Mouse (Mus musculus): Measurements from ENCODE around the gene Spon1. TPM values are rescaled to one million over a fixed set of nuclear protein-coding genes. Genes with fewer than 3 reads are reported as not detected.

Gene Spon1
- polyA plus RNA-seq, 1 experiment from 2014 or later: 3.2 TPM

DNA sequence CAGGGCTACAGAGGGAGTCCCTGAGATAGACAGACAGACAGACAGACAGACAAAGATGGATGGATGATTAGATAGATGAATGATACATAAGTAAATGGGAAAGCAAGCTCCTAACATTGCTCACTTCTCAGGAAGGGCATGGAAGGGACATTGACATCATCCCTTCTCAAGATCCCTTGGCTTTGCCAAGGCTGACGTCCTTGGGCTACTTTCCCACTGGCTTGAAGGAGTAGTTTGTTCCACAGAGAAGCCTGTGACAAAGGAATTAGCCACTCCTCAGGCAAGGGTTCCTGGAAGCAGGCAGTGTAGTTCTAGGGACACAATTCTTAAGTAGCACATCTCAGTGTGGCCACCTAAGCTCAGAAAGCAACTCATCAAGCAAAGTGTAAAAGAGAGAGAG, 296.7 kb downstream of the Spon1 start:
- 65% methylated on average over 1 of the region's 1 CpGs for WGBS
- H3K9me3 ChIP-seq (ENCODE audit: control insufficient read depth): no peaks in the 10 kb centered on the region
- H3K27me3 ChIP-seq (replicated peaks; ENCODE audit: control insufficient read depth, insufficient read depth, low read length): no peaks in the 10 kb centered on the region
- H3K27ac ChIP-seq (ENCODE audit: low read depth, low read length): no peak overlapping the region
- ATAC-seq: no peak
- H3K4me2 ChIP-seq (replicated peaks; ENCODE audit: low read depth): no peak overlapping the region
- no peak overlapping the region for H3K4me3 ChIP-seq (ENCODE audit: low read depth, low read length)
- H3K4me1 ChIP-seq (replicated peaks; ENCODE audit: control insufficient read depth, insufficient read depth, low read length): peaks cover 2% of the 10 kb centered on the region; the same call in 1 of the 2 replicates
- H3K9ac ChIP-seq (ENCODE audit: low read depth, low read length): no peak overlapping the region
- H3K36me3 ChIP-seq (ENCODE audit: control insufficient read depth, insufficient read depth): no peaks in the 10 kb centered on the region; the same call in 1 of the 2 replicates
- no peak for TF ChIP-seq CTCF (IDR thresholded peaks at IDR 0.05; ENCODE audit: low read depth)

GRCm38 (mm10) chr7:114063534-114063933, 297.7 kb downstream of the Spon1 start:
- H3K4me3 ChIP-seq (ENCODE audit: low read depth, low read length): no peak overlapping the region
- H3K36me3 ChIP-seq (ENCODE audit: control insufficient read depth, insufficient read depth): no peaks in the 10 kb centered on the region
- 47% methylated on average over 8 of the region's 8 CpGs for WGBS
- no peaks in the 10 kb centered on the region for H3K27me3 ChIP-seq (replicated peaks; ENCODE audit: control insufficient read depth, insufficient read depth, low read length)
- no peak for ATAC-seq
- H3K9ac ChIP-seq (ENCODE audit: low read depth, low read length): no peak overlapping the region
- H3K27ac ChIP-seq (ENCODE audit: low read depth, low read length): no peak overlapping the region
- H3K4me2 ChIP-seq (replicated peaks; ENCODE audit: low read depth): no peak overlapping the region
- peaks cover 2% of the 10 kb centered on the region; the same call in 1 of the 2 replicates for H3K4me1 ChIP-seq (replicated peaks; ENCODE audit: control insufficient read depth, insufficient read depth, low read length)
- H3K9me3 ChIP-seq (ENCODE audit: control insufficient read depth): no peaks in the 10 kb centered on the region
- no peak for TF ChIP-seq CTCF (IDR thresholded peaks at IDR 0.05; ENCODE audit: low read depth)

DNA sequence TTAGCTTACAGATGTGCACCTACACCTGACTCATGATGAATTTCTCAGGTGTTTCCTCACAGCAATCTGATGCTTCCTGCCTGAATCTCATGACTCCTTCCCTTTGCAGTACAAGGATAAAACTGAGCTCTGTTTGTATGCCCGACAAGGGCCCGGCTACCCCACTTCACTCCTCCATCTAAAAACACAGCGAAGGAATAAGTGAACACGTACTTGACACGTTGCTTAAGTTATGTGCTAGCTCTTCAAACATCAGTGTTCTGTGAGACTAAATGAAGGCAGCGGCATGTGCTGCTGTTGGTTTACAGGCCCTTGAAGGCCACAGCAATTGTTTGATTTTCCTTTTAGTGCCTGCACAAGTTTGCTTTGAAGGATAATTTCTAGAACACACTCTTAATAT, 298.2 kb downstream of the Spon1 start:
- H3K9ac ChIP-seq (ENCODE audit: low read depth, low read length): no peak overlapping the region
- H3K9me3 ChIP-seq (ENCODE audit: control insufficient read depth): no peaks in the 10 kb centered on the region
- H3K27me3 ChIP-seq (replicated peaks; ENCODE audit: control insufficient read depth, insufficient read depth, low read length): no peaks in the 10 kb centered on the region
- 66% methylated on average over 6 of the region's 6 CpGs for WGBS
- peaks cover 2% of the 10 kb centered on the region; the same call in 1 of the 2 replicates for H3K4me1 ChIP-seq (replicated peaks; ENCODE audit: control insufficient read depth, insufficient read depth, low read length)
- no peaks in the 10 kb centered on the region for H3K36me3 ChIP-seq (ENCODE audit: control insufficient read depth, insufficient read depth)
- no peak for ATAC-seq
- no peak overlapping the region for H3K4me3 ChIP-seq (ENCODE audit: low read depth, low read length)
- no peak overlapping the region for H3K27ac ChIP-seq (ENCODE audit: low read depth, low read length)
- H3K4me2 ChIP-seq (replicated peaks; ENCODE audit: low read depth): no peak overlapping the region
- TF ChIP-seq CTCF (IDR thresholded peaks at IDR 0.05; ENCODE audit: low read depth): no peak

DNA sequence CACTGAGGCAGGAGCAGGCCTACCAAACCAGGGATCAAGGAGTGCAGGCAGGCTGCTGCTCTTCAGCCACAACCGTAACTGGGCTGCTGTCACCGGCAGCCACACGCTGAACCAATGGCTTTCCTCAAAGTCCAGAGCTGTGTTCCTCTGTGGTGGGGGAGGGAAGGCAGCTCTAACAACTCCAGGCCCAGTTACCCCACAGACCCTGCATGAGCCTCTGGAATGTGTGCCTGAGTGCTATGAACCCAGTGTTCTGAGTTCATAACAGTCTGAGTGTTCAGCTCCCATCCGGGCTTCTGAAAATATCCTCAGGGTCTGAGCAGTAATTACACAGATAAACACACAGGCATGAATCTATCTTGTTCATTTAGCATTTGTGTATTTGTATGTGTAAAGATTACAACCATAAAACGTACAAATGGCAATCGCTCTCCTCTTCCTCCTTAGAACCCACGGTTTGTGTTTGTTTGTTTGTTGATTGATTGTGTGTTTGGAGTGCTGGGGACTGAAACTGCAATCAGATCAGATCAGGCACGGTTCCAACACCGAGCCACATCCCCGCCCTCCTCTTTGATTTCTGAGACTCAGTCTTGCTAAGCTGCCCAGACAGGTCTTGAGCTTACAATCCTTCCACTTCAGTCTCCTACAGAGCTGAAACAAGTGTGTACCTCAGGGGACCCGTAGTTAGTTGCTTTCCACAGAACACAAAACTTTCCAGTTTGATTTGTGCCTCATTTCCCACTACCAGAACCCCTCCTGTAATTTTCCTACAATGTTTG, 299.8 kb downstream of the Spon1 start:
- ATAC-seq: no peak
- no peak for TF ChIP-seq CTCF (IDR thresholded peaks at IDR 0.05; ENCODE audit: low read depth)
- Histone ChIP-seq H3K4me2 (replicated peaks; ENCODE audit: low read depth) (no peak overlapping the region), H3K9me3 (ENCODE audit: control insufficient read depth) (no peaks in the 10 kb centered on the region), H3K4me1 (replicated peaks; ENCODE audit: control insufficient read depth, insufficient read depth, low read length) (peaks cover 2% of the 10 kb centered on the region; the same call in 1 of the 2 replicates), H3K9ac (ENCODE audit: low read depth, low read length) (no peak overlapping the region), H3K36me3 (ENCODE audit: control insufficient read depth, insufficient read depth) (no peaks in the 10 kb centered on the region), H3K27ac (ENCODE audit: low read depth, low read length) (no peak overlapping the region), H3K4me3 (ENCODE audit: low read depth, low read length) (no peak overlapping the region), H3K27me3 (replicated peaks; ENCODE audit: control insufficient read depth, insufficient read depth, low read length) (no peaks in the 10 kb centered on the region)
- 50% methylated on average over 11 of the region's 11 CpGs for WGBS

DNA sequence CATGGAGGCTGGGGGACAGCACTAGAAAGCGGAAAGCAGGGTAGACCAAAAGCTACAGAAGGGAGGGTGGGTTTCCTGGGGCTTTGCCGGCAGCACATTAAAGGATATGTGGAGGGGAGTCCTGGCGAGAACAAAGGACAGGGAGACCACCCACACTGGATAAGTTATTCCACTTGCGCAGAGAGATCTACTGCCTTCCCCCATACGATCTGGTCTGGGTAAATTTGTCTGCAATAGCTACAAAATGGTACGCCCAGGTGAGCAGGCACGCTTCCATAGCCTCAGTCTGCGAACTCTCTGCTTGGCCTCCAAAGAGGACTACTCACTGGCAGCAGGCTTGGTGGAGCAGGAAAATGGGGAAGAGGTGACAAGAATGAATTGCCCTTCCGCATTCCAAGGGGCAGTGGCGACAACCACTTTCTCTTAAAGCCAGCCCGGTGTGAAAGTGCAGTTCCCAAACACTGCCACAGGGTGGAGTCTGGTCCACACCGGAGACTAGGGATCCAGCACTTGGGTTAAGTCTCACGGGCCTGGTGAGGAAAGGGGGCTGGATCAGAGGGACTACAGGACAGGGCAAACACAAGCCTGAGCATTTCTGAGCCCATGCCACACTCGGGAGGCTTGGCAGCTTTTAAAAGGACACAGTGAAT, 300.9 kb downstream of the Spon1 start:
- TF ChIP-seq CTCF (IDR thresholded peaks at IDR 0.05; ENCODE audit: low read depth): peak; percentile 98
- Histone ChIP-seq H3K27me3 (replicated peaks; ENCODE audit: control insufficient read depth, insufficient read depth, low read length) (no peaks in the 10 kb centered on the region), H3K36me3 (ENCODE audit: control insufficient read depth, insufficient read depth) (no peaks in the 10 kb centered on the region), H3K9me3 (ENCODE audit: control insufficient read depth) (no peaks in the 10 kb centered on the region), H3K4me2 (replicated peaks; ENCODE audit: low read depth) (peak overlapping the region; percentile 58), H3K4me3 (ENCODE audit: low read depth, low read length) (peak overlapping the region; percentile 16; the same call in 1 of the 2 replicates), H3K9ac (ENCODE audit: low read depth, low read length) (no peak overlapping the region), H3K4me1 (replicated peaks; ENCODE audit: control insufficient read depth, insufficient read depth, low read length) (peaks cover 2% of the 10 kb centered on the region; the same call in 1 of the 2 replicates), H3K27ac (ENCODE audit: low read depth, low read length) (no peak overlapping the region)
- ATAC-seq: peak; percentile 70
- 16% methylated on average over 14 of the region's 14 CpGs for WGBS

- ATAC-seq: no peak
- TF ChIP-seq CTCF (IDR thresholded peaks at IDR 0.05; ENCODE audit: low read depth): no peak
Observed at GRCm38 (mm10) chr7:114068956-114069533, 303.2 kb downstream of the Spon1 start.

More at GRCm38 (mm10) chr7:114068956-114069533, 303.2 kb downstream of the Spon1 start:
- no peaks in the 10 kb centered on the region for H3K36me3 ChIP-seq (ENCODE audit: control insufficient read depth, insufficient read depth)
- H3K9ac ChIP-seq (ENCODE audit: low read depth, low read length): no peak overlapping the region
- H3K4me2 ChIP-seq (replicated peaks; ENCODE audit: low read depth): no peak overlapping the region
- peaks cover 8% of the 10 kb centered on the region for H3K4me1 ChIP-seq (replicated peaks; ENCODE audit: control insufficient read depth, insufficient read depth, low read length)
- no peak overlapping the region for H3K4me3 ChIP-seq (ENCODE audit: low read depth, low read length)
- no peaks in the 10 kb centered on the region for H3K9me3 ChIP-seq (ENCODE audit: control insufficient read depth)
- no peaks in the 10 kb centered on the region for H3K27me3 ChIP-seq (replicated peaks; ENCODE audit: control insufficient read depth, insufficient read depth, low read length)
- H3K27ac ChIP-seq (ENCODE audit: low read depth, low read length): no peak overlapping the region
- WGBS: 72% methylated on average over 11 of the region's 11 CpGs

All from intestine, postnatal 0 days (tissue).